Mouse (Mus musculus): Measurements from ENCODE around the gene Clk1.

DNA sequence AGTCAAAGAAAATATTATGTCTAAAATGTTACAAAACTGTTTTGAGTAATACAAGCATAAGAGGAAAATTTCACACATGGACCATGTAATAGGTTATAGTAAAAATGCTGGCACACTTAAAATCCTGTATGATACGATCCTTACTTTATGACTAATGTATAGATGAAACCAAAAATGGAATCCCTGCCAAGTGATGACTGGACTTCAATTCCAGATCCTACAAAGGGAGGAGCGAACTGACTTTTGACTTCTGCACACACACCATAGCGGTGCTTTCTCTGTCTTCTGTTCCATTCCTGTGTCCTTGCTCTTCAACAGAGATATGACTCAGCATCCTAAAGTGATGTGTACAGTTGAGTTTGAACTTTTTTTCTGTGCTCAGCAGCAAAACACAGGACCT lies 36.7 kb upstream of the Clk1 start:
- no peak for TF ChIP-seq CTCF (IDR thresholded peaks at IDR 0.05; ENCODE audit: borderline replicate concordance, extremely low read depth, insufficient read depth, insufficient read length)
- no peak for TF ChIP-seq POLR2A (IDR thresholded peaks at IDR 0.05; ENCODE audit: borderline replicate concordance, extremely low read depth, insufficient read depth, insufficient read length, poor library complexity, severe bottlenecking)

Data from brain, embryonic 14.5 days (tissue).